Mouse (Mus musculus): ENCODE results near the gene Plce1. TPM values are rescaled to one million over a fixed set of nuclear protein-coding genes. Genes with fewer than 3 reads are reported as not detected.
"Not testable (repeated sequence)": the region's sequence is repeated elsewhere in the genome, so short reads cannot be mapped to it uniquely, and the experiment has no call there.

The Plce1 gene
- polyA plus RNA-seq, 2 experiments, result 0.21 to 0.50 TPM

- no peaks in the 10 kb centered on the region for H3K9me3 ChIP-seq (ENCODE audit: control insufficient read depth, low read length)
- H3K36me3 ChIP-seq (replicated peaks; ENCODE audit: control insufficient read depth, insufficient read depth, low read depth), result no peaks in the 10 kb centered on the region
- DNase-seq (ENCODE audit: low read depth in 3 of 3, low spot score in 3 of 3), result no peak
- no peak overlapping the region for H3K9ac ChIP-seq (replicated peaks)
- no peaks in the 10 kb centered on the region for H3K4me1 ChIP-seq (replicated peaks; ENCODE audit: control insufficient read depth in 2 of 2, insufficient read depth in 2 of 2, low read length in 1 of 2)
- no peak overlapping the region for H3K27ac ChIP-seq
- H3K27me3 ChIP-seq (ENCODE audit: control insufficient read depth, insufficient read depth, low read length), result no peaks in the 10 kb centered on the region
- WGBS (ENCODE audit: insufficient replicate concordance), result 41% methylated on average over 3 of the region's 3 CpGs
- TF ChIP-seq CTCF (IDR thresholded peaks at IDR 0.05; ENCODE audit: low read depth) (no peak), EP300 (IDR thresholded peaks at IDR 0.05; ENCODE audit: low read depth) (no peak)
- no peak overlapping the region for H3K4me2 ChIP-seq (ENCODE audit: low read depth)
- H3K4me3 ChIP-seq (ENCODE audit: insufficient read depth in 1 of 2, low read depth in 2 of 2, low read length in 2 of 2), result no peak overlapping the region
- ATAC-seq (ENCODE audit: insufficient read depth), result no peak
Measured at GRCm38 (mm10) chr19:38639805-38640204, 158.9 kb downstream of the Plce1 start.

GRCm38 (mm10) chr19:38642515-38642914, 161.6 kb downstream of the Plce1 start:
- not testable (repeated sequence) for H3K27me3 ChIP-seq (ENCODE audit: control insufficient read depth, insufficient read depth, low read length); ATAC-seq (ENCODE audit: insufficient read depth); DNase-seq (ENCODE audit: low read depth in 3 of 3, low spot score in 3 of 3); H3K9me3 ChIP-seq (ENCODE audit: control insufficient read depth, low read length); H3K4me1 ChIP-seq (replicated peaks; ENCODE audit: control insufficient read depth in 2 of 2, insufficient read depth in 2 of 2, low read length in 1 of 2); H3K27ac ChIP-seq; H3K36me3 ChIP-seq (replicated peaks; ENCODE audit: control insufficient read depth, insufficient read depth, low read depth); H3K4me2 ChIP-seq (ENCODE audit: low read depth); H3K4me3 ChIP-seq (ENCODE audit: insufficient read depth in 1 of 2, low read depth in 2 of 2, low read length in 2 of 2); H3K9ac ChIP-seq (replicated peaks)
- 31% methylated on average over 1 of the region's 1 CpGs for WGBS (ENCODE audit: insufficient replicate concordance)
- peak; percentile 31; the same call in 1 of the 2 replicates for TF ChIP-seq CTCF (IDR thresholded peaks at IDR 0.05; ENCODE audit: low read depth)

GRCm38 (mm10) chr19:38644871-38645595, 164.1 kb downstream of the Plce1 start:
- ATAC-seq (ENCODE audit: insufficient read depth), result no peak
- no peak overlapping the region for H3K27ac ChIP-seq
- TF ChIP-seq EP300 (IDR thresholded peaks at IDR 0.05; ENCODE audit: low read depth), result no peak
- TF ChIP-seq CTCF (IDR thresholded peaks at IDR 0.05; ENCODE audit: low read depth), result no peak

GRCm38 (mm10) chr19:38657980-38658379, 177.1 kb downstream of the Plce1 start:
- H3K27me3 ChIP-seq (ENCODE audit: control insufficient read depth, insufficient read depth, low read length), result no peaks in the 10 kb centered on the region
- no peak overlapping the region for H3K4me2 ChIP-seq (ENCODE audit: low read depth)
- no peak overlapping the region for H3K27ac ChIP-seq
- no peaks in the 10 kb centered on the region for H3K9me3 ChIP-seq (ENCODE audit: control insufficient read depth, low read length)
- H3K9ac ChIP-seq (replicated peaks), result no peak overlapping the region
- DNase-seq (ENCODE audit: low read depth in 3 of 3, low spot score in 3 of 3) (no peak), ATAC-seq (ENCODE audit: insufficient read depth) (no peak)
- no peak for TF ChIP-seq CTCF (IDR thresholded peaks at IDR 0.05; ENCODE audit: low read depth)
- TF ChIP-seq EP300 (IDR thresholded peaks at IDR 0.05; ENCODE audit: low read depth), result no peak
- H3K36me3 ChIP-seq (replicated peaks; ENCODE audit: control insufficient read depth, insufficient read depth, low read depth), result no peaks in the 10 kb centered on the region
- no peaks in the 10 kb centered on the region for H3K4me1 ChIP-seq (replicated peaks; ENCODE audit: control insufficient read depth in 2 of 2, insufficient read depth in 2 of 2, low read length in 1 of 2)
- 76% methylated on average over 13 of the region's 13 CpGs for WGBS (ENCODE audit: insufficient replicate concordance)
- H3K4me3 ChIP-seq (ENCODE audit: insufficient read depth in 1 of 2, low read depth in 2 of 2, low read length in 2 of 2), result no peak overlapping the region

More at GRCm38 (mm10) chr19:38644871-38645595, 164.1 kb downstream of the Plce1 start:
- Histone ChIP-seq H3K4me2 (ENCODE audit: low read depth) (no peak overlapping the region), H3K4me3 (ENCODE audit: insufficient read depth in 1 of 2, low read depth in 2 of 2, low read length in 2 of 2) (no peak overlapping the region), H3K27me3 (ENCODE audit: control insufficient read depth, insufficient read depth, low read length) (no peaks in the 10 kb centered on the region), H3K9ac (replicated peaks) (no peak overlapping the region), H3K9me3 (ENCODE audit: control insufficient read depth, low read length) (no peaks in the 10 kb centered on the region), H3K36me3 (replicated peaks; ENCODE audit: control insufficient read depth, insufficient read depth, low read depth) (no peaks in the 10 kb centered on the region), H3K4me1 (replicated peaks; ENCODE audit: control insufficient read depth in 2 of 2, insufficient read depth in 2 of 2, low read length in 1 of 2) (no peaks in the 10 kb centered on the region)
- 50% methylated on average over 6 of the region's 6 CpGs for WGBS (ENCODE audit: insufficient replicate concordance)
- DNase-seq (ENCODE audit: low read depth in 3 of 3, low spot score in 3 of 3), result no peak

GRCm38 (mm10) chr19:38665398-38665797, 184.5 kb downstream of the Plce1 start:
- ATAC-seq (ENCODE audit: insufficient read depth), result no peak
- no peaks in the 10 kb centered on the region for H3K36me3 ChIP-seq (replicated peaks; ENCODE audit: control insufficient read depth, insufficient read depth, low read depth)
- H3K4me1 ChIP-seq (replicated peaks; ENCODE audit: control insufficient read depth in 2 of 2, insufficient read depth in 2 of 2, low read length in 1 of 2), result no peaks in the 10 kb centered on the region
- WGBS (ENCODE audit: insufficient replicate concordance), result 43% methylated on average over 1 of the region's 1 CpGs
- no peak overlapping the region for H3K9ac ChIP-seq (replicated peaks)
- H3K27ac ChIP-seq, result no peak overlapping the region
- DNase-seq (ENCODE audit: low read depth in 3 of 3, low spot score in 3 of 3), result no peak
- H3K4me2 ChIP-seq (ENCODE audit: low read depth), result no peak overlapping the region
- H3K27me3 ChIP-seq (ENCODE audit: control insufficient read depth, insufficient read depth, low read length), result no peaks in the 10 kb centered on the region
- no peaks in the 10 kb centered on the region for H3K9me3 ChIP-seq (ENCODE audit: control insufficient read depth, low read length)
- TF ChIP-seq CTCF (IDR thresholded peaks at IDR 0.05; ENCODE audit: low read depth), result no peak
- TF ChIP-seq EP300 (IDR thresholded peaks at IDR 0.05; ENCODE audit: low read depth), result no peak
- no peak overlapping the region for H3K4me3 ChIP-seq (ENCODE audit: insufficient read depth in 1 of 2, low read depth in 2 of 2, low read length in 2 of 2)

Measured in liver, embryonic 14.5 days (tissue).